Mouse (Mus musculus): ENCODE data around the gene Kif20b. TPM values are rescaled to one million over a fixed set of nuclear protein-coding genes. Genes with fewer than 3 reads are reported as not detected.

The Kif20b gene
- total and polyA plus RNA-seq, 3 experiments: 21.3 to 173 (median 159) TPM

- DNase-seq (ENCODE audit: low spot score): peak; percentile 66
- Histone ChIP-seq H3K36me3 (replicated peaks) (no peaks in the 10 kb centered on the region), H3K27me3 (ENCODE audit: insufficient read depth, low read length) (no peaks in the 10 kb centered on the region), H3K4me3 (ENCODE audit: low read depth, low read length) (peak overlapping the region; percentile 59; the same call in 1 of the 2 replicates), H3K4me1 (ENCODE audit: insufficient read depth, low read depth, low read length) (peaks cover 53% of the 10 kb centered on the region), H3K9me3 (replicated peaks) (peaks cover 5% of the 10 kb centered on the region)
- TF ChIP-seq CTCF (IDR thresholded peaks at IDR 0.05; ENCODE audit: low read depth, low read length) (no peak), TAL1 (conservative IDR thresholded peaks at IDR 0.05; ENCODE audit: low read depth, low read length) (peak; percentile 78), POLR2AphosphoS5 (IDR thresholded peaks at IDR 0.05; ENCODE audit: insufficient replicate concordance, low read depth, low read length) (no peak)
- peak; percentile 93 for ATAC-seq (ENCODE audit: extremely low read depth, insufficient number of reproducible peaks, low FRiP score, poor library complexity, severe bottlenecking)
These were observed 16.7 kb upstream of the Kif20b start for GRCm38 (mm10) chr19:34905424-34905823.

GRCm38 (mm10) chr19:34906772-34907171 is 15.4 kb upstream of the Kif20b start:
- DNase-seq (ENCODE audit: low spot score) (no peak), ATAC-seq (ENCODE audit: extremely low read depth, insufficient number of reproducible peaks, low FRiP score, poor library complexity, severe bottlenecking) (no peak)
- peaks cover 5% of the 10 kb centered on the region for H3K9me3 ChIP-seq (replicated peaks)

GRCm38 (mm10) chr19:34912366-34912765 is 9.8 kb upstream of the Kif20b start:
- TF ChIP-seq CTCF (IDR thresholded peaks at IDR 0.05; ENCODE audit: low read depth, low read length) (no peak), GATA2 (IDR thresholded peaks at IDR 0.05; ENCODE audit: borderline replicate concordance, low read depth, low read length) (no peak), POLR2AphosphoS5 (IDR thresholded peaks at IDR 0.05; ENCODE audit: insufficient replicate concordance, low read depth, low read length) (no peak), GATA1 (IDR thresholded peaks at IDR 0.05; ENCODE audit: borderline replicate concordance, low read length) (no peak), TAL1 (conservative IDR thresholded peaks at IDR 0.05; ENCODE audit: low read depth, low read length) (no peak)
- DNase-seq (ENCODE audit: low spot score) (no peak), ATAC-seq (ENCODE audit: extremely low read depth, insufficient number of reproducible peaks, low FRiP score, poor library complexity, severe bottlenecking) (no peak)
- H3K27me3 ChIP-seq (ENCODE audit: insufficient read depth, low read length): no peaks in the 10 kb centered on the region
- H3K4me1 ChIP-seq (ENCODE audit: insufficient read depth, low read depth, low read length): peaks cover 21% of the 10 kb centered on the region
- H3K9me3 ChIP-seq (replicated peaks): no peaks in the 10 kb centered on the region
- no peak overlapping the region for H3K4me3 ChIP-seq (ENCODE audit: low read depth, low read length)
- no peaks in the 10 kb centered on the region for H3K36me3 ChIP-seq (replicated peaks)

More at GRCm38 (mm10) chr19:34906772-34907171, 15.4 kb upstream of the Kif20b start:
- no peak for TF ChIP-seq CTCF (IDR thresholded peaks at IDR 0.05; ENCODE audit: low read depth, low read length)
- no peak for TF ChIP-seq TAL1 (conservative IDR thresholded peaks at IDR 0.05; ENCODE audit: low read depth, low read length)
- no peak for TF ChIP-seq GATA1 (IDR thresholded peaks at IDR 0.05; ENCODE audit: borderline replicate concordance, low read length)
- TF ChIP-seq GATA2 (IDR thresholded peaks at IDR 0.05; ENCODE audit: borderline replicate concordance, low read depth, low read length): no peak
- no peak for TF ChIP-seq POLR2AphosphoS5 (IDR thresholded peaks at IDR 0.05; ENCODE audit: insufficient replicate concordance, low read depth, low read length)
- H3K27me3 ChIP-seq (ENCODE audit: insufficient read depth, low read length): no peaks in the 10 kb centered on the region
- H3K4me3 ChIP-seq (ENCODE audit: low read depth, low read length): no peak overlapping the region
- peaks cover 53% of the 10 kb centered on the region for H3K4me1 ChIP-seq (ENCODE audit: insufficient read depth, low read depth, low read length)
- H3K36me3 ChIP-seq (replicated peaks): no peaks in the 10 kb centered on the region

- Histone ChIP-seq H3K27me3 (ENCODE audit: insufficient read depth, low read length) (no peaks in the 10 kb centered on the region), H3K9me3 (replicated peaks) (no peaks in the 10 kb centered on the region), H3K4me1 (ENCODE audit: insufficient read depth, low read depth, low read length) (peaks cover 14% of the 10 kb centered on the region), H3K4me3 (ENCODE audit: low read depth, low read length) (no peak overlapping the region), H3K36me3 (replicated peaks) (peaks cover 10% of the 10 kb centered on the region)
- no peak for TF ChIP-seq CTCF (IDR thresholded peaks at IDR 0.05; ENCODE audit: low read depth, low read length)
- no peak for TF ChIP-seq GATA1 (IDR thresholded peaks at IDR 0.05; ENCODE audit: borderline replicate concordance, low read length)
- TF ChIP-seq POLR2AphosphoS5 (IDR thresholded peaks at IDR 0.05; ENCODE audit: insufficient replicate concordance, low read depth, low read length): no peak
- TF ChIP-seq TAL1 (conservative IDR thresholded peaks at IDR 0.05; ENCODE audit: low read depth, low read length): no peak
- TF ChIP-seq GATA2 (IDR thresholded peaks at IDR 0.05; ENCODE audit: borderline replicate concordance, low read depth, low read length): no peak
- no peak for DNase-seq (ENCODE audit: low spot score)
- no peak for ATAC-seq (ENCODE audit: extremely low read depth, insufficient number of reproducible peaks, low FRiP score, poor library complexity, severe bottlenecking)
These were observed 2.1 kb upstream of the Kif20b start for GRCm38 (mm10) chr19:34920066-34920465.

- Histone ChIP-seq H3K27me3 (ENCODE audit: insufficient read depth, low read length) (no peaks in the 10 kb centered on the region), H3K4me3 (ENCODE audit: low read depth, low read length) (no peak overlapping the region), H3K4me1 (ENCODE audit: insufficient read depth, low read depth, low read length) (peaks cover 14% of the 10 kb centered on the region), H3K36me3 (replicated peaks) (peaks cover 15% of the 10 kb centered on the region), H3K9me3 (replicated peaks) (no peaks in the 10 kb centered on the region)
- no peak for ATAC-seq (ENCODE audit: extremely low read depth, insufficient number of reproducible peaks, low FRiP score, poor library complexity, severe bottlenecking)
- no peak for TF ChIP-seq POLR2AphosphoS5 (IDR thresholded peaks at IDR 0.05; ENCODE audit: insufficient replicate concordance, low read depth, low read length)
- no peak for DNase-seq (ENCODE audit: low spot score)
These were observed 1.6 kb upstream of the Kif20b start for GRCm38 (mm10) chr19:34920531-34920930.

- Histone ChIP-seq H3K36me3 (replicated peaks) (peaks cover 18% of the 10 kb centered on the region), H3K4me3 (ENCODE audit: low read depth, low read length) (peak overlapping the region; percentile 99), H3K27me3 (ENCODE audit: insufficient read depth, low read length) (no peaks in the 10 kb centered on the region), H3K4me1 (ENCODE audit: insufficient read depth, low read depth, low read length) (peaks cover 14% of the 10 kb centered on the region), H3K9me3 (replicated peaks) (no peaks in the 10 kb centered on the region)
- no peak for ATAC-seq (ENCODE audit: extremely low read depth, insufficient number of reproducible peaks, low FRiP score, poor library complexity, severe bottlenecking)
- no peak for DNase-seq (ENCODE audit: low spot score)
- TF ChIP-seq GATA1 (IDR thresholded peaks at IDR 0.05; ENCODE audit: borderline replicate concordance, low read length): no peak
- 0 out of 2 replicates have a peak, but pooled peaks have one; percentile 13 for TF ChIP-seq CTCF (IDR thresholded peaks at IDR 0.05; ENCODE audit: low read depth, low read length)
These were observed 909 bp upstream of the Kif20b start for GRCm38 (mm10) chr19:34921253-34921651.

- H3K27me3 ChIP-seq (ENCODE audit: insufficient read depth, low read length): no peaks in the 10 kb centered on the region
- peak overlapping the region; percentile 99 for H3K4me3 ChIP-seq (ENCODE audit: low read depth, low read length)
- no peaks in the 10 kb centered on the region for H3K9me3 ChIP-seq (replicated peaks)
- ATAC-seq (ENCODE audit: extremely low read depth, insufficient number of reproducible peaks, low FRiP score, poor library complexity, severe bottlenecking) (no peak), DNase-seq (ENCODE audit: low spot score) (no peak)
- H3K4me1 ChIP-seq (ENCODE audit: insufficient read depth, low read depth, low read length): peaks cover 14% of the 10 kb centered on the region
- TF ChIP-seq GATA2 (IDR thresholded peaks at IDR 0.05; ENCODE audit: borderline replicate concordance, low read depth, low read length): no peak
- TF ChIP-seq GATA1 (IDR thresholded peaks at IDR 0.05; ENCODE audit: borderline replicate concordance, low read length): no peak
- no peak for TF ChIP-seq TAL1 (conservative IDR thresholded peaks at IDR 0.05; ENCODE audit: low read depth, low read length)
- TF ChIP-seq POLR2AphosphoS5 (IDR thresholded peaks at IDR 0.05; ENCODE audit: insufficient replicate concordance, low read depth, low read length): no peak
- TF ChIP-seq CTCF (IDR thresholded peaks at IDR 0.05; ENCODE audit: low read depth, low read length): no peak
- H3K36me3 ChIP-seq (replicated peaks): peaks cover 21% of the 10 kb centered on the region
These were observed 422 bp downstream of the Kif20b start for GRCm38 (mm10) chr19:34922603-34922963.
